Mouse (Mus musculus): ENCODE measurements around the gene Hist1h1b. TPM values are rescaled to one million over a fixed set of nuclear protein-coding genes. Genes with fewer than 3 reads are reported as not detected.
"Not testable (repeated sequence)": the region's sequence is repeated elsewhere in the genome, so short reads cannot be mapped to it uniquely, and the experiment has no call there.

Gene Hist1h1b
- polyA plus RNA-seq, 2 experiments, result 8.2 to 19.7 TPM

GRCm38 (mm10) chr13:21783734-21784161, 3.3 kb upstream of the Hist1h1b start:
- H3K9ac ChIP-seq (replicated peaks), result peak overlapping the region; percentile 96
- ATAC-seq (ENCODE audit: insufficient read depth), result no peak
- H3K27me3 ChIP-seq (ENCODE audit: control insufficient read depth, insufficient read depth, low read length), result no peaks in the 10 kb centered on the region
- 3% methylated on average over 9 of the region's 9 CpGs for WGBS (ENCODE audit: insufficient replicate concordance)
- H3K9me3 ChIP-seq (ENCODE audit: control insufficient read depth, low read length), result no peaks in the 10 kb centered on the region
- H3K4me3 ChIP-seq (ENCODE audit: insufficient read depth in 1 of 2, low read depth in 2 of 2, low read length in 2 of 2), result peak overlapping the region; percentile 45 to 54
- H3K4me1 ChIP-seq (replicated peaks; ENCODE audit: control insufficient read depth in 2 of 2, insufficient read depth in 2 of 2, low read length in 1 of 2), result peaks cover 29 to 32% of the 10 kb centered on the region in 2 experiments
- peak overlapping the region; percentile 90 for H3K4me2 ChIP-seq (ENCODE audit: low read depth)
- H3K36me3 ChIP-seq (replicated peaks; ENCODE audit: control insufficient read depth, insufficient read depth, low read depth), result no peaks in the 10 kb centered on the region
- DNase-seq (ENCODE audit: low read depth in 3 of 3, low spot score in 3 of 3), result peak in 1 of 3 experiments; percentile 61
- peak overlapping the region; percentile 95 for H3K27ac ChIP-seq
- no peak for TF ChIP-seq CTCF (IDR thresholded peaks at IDR 0.05; ENCODE audit: low read depth)
- TF ChIP-seq EP300 (IDR thresholded peaks at IDR 0.05; ENCODE audit: low read depth), result no peak

DNA sequence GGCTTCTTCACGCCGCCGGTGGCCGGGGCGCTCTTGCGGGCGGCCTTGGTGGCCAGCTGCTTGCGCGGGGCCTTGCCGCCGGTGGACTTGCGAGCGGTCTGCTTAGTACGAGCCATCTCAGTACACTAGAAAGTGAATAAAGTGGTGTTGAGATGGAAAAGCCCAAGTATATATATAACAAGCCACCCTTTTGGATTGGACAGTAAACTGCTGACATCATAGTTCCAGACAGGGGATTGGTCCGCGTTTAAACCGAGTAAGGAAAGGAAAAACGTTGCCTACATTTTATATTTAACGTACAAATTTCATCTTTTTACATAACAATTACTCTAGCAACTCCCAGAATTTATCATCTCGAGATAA, 2.8 kb upstream of the Hist1h1b start, which contains the start of gene Hist1h3i:
Hist1h3i (minus strand) TSS at position 116 of the 363 bp plus-strand sequence.
- ATAC-seq (ENCODE audit: insufficient read depth) (peak; percentile 37), DNase-seq (ENCODE audit: low read depth in 3 of 3, low spot score in 3 of 3) (peak; percentile 89 to 92 (median 91))
- no peak for TF ChIP-seq CTCF (IDR thresholded peaks at IDR 0.05; ENCODE audit: low read depth)
- peak; percentile 70 for TF ChIP-seq EP300 (IDR thresholded peaks at IDR 0.05; ENCODE audit: low read depth)
- H3K27ac ChIP-seq, result peak within 1 kb of the TSS; percentile 97
- no peaks in the 10 kb centered on the region for H3K36me3 ChIP-seq (replicated peaks; ENCODE audit: control insufficient read depth, insufficient read depth, low read depth)
- peak within 1 kb of the TSS; percentile 96 for H3K9ac ChIP-seq (replicated peaks)
- peak within 1 kb of the TSS; percentile 90 for H3K4me2 ChIP-seq (ENCODE audit: low read depth)
- no peaks in the 10 kb centered on the region for H3K27me3 ChIP-seq (ENCODE audit: control insufficient read depth, insufficient read depth, low read length)
- H3K9me3 ChIP-seq (ENCODE audit: control insufficient read depth, low read length), result no peaks in the 10 kb centered on the region
- peak within 1 kb of the TSS; percentile 56 to 60 for H3K4me3 ChIP-seq (ENCODE audit: insufficient read depth in 1 of 2, low read depth in 2 of 2, low read length in 2 of 2)
- 0% methylated on average over 13 of the region's 20 CpGs for WGBS (ENCODE audit: insufficient replicate concordance)
- peaks cover 25 to 29% of the 10 kb centered on the region in 2 experiments for H3K4me1 ChIP-seq (replicated peaks; ENCODE audit: control insufficient read depth in 2 of 2, insufficient read depth in 2 of 2, low read length in 1 of 2)

DNA sequence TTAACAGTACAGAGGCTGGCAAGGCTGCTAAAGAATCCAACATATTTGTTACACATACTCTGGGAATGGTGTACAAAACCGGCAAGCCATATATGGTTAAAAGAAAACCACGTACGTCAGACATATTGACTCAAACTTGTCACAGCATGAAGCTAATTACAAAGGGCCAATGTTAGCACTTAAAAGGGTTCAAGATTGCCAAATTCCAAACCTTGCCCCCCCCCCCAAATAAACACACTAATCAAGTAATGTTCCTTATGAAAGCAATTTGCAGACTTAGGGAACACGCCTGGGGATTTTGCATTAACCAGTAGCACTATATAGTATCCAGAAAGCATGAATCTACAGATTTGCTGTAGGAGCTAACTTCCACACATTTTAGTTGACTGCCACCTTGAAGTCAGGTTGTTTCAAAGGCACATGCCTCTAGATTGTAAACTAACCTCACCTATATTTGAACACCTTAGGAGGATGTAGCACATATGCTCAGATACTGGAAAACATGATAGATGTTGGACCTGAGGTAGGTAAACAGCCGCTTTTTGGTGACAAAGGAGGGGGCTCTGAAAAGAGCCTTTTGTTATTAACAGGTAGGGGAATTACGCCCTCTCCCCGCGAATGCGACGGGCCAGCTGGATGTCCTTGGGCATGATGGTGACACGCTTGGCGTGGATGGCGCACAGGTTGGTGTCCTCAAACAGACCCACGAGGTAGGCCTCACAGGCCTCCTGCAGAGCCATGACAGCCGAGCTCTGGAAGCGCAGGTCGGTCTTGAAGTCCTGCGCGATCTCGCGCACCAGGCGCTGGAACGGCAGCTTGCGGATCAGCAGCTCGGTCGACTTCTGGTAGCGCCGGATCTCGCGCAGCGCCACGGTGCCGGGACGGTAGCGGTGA, 2.2 kb upstream of the Hist1h1b start:
- peak; percentile 4 for ATAC-seq (ENCODE audit: insufficient read depth)
- H3K9me3 ChIP-seq (ENCODE audit: control insufficient read depth, low read length); H3K27me3 ChIP-seq (ENCODE audit: control insufficient read depth, insufficient read depth, low read length); H3K36me3 ChIP-seq (replicated peaks; ENCODE audit: control insufficient read depth, insufficient read depth, low read depth): not testable (repeated sequence)
- H3K4me1 ChIP-seq (replicated peaks; ENCODE audit: control insufficient read depth in 2 of 2, insufficient read depth in 2 of 2, low read length in 1 of 2), result peaks cover 25 to 29% of the 10 kb centered on the region in 2 experiments
- peak overlapping the region; percentile 96 for H3K9ac ChIP-seq (replicated peaks)
- WGBS (ENCODE audit: insufficient replicate concordance), result under 1% methylated on average over 11 of the region's 35 CpGs
- peak overlapping the region; percentile 56 to 60 for H3K4me3 ChIP-seq (ENCODE audit: insufficient read depth in 1 of 2, low read depth in 2 of 2, low read length in 2 of 2)
- TF ChIP-seq EP300 (IDR thresholded peaks at IDR 0.05; ENCODE audit: low read depth), result peak; percentile 48
- H3K27ac ChIP-seq, result peak overlapping the region; percentile 97
- peak; percentile 60 to 74 (median 61) for DNase-seq (ENCODE audit: low read depth in 3 of 3, low spot score in 3 of 3)
- H3K4me2 ChIP-seq (ENCODE audit: low read depth), result peak overlapping the region; percentile 90

DNA sequence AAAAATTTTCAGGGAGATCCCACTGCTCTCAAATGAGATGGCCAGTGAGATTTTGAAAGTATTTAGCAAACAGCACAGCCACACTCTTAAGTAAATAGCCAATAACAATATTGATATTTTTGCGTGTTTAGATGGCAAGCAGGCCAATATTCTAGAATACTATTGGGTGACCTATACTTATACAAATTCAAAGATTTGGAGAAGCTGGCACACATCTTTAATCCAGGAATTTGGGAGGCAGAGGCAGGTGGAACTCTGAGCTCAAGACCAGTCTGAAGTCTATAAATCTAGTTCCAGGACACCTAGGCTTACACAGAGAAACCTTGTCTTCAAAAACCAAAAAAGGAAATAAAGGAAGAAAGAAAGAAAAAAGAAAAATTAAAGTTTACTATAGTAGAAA, 1.2 kb upstream of the Hist1h1b start:
- Histone ChIP-seq H3K27ac (peak overlapping the region; percentile 97), H3K4me1 (replicated peaks; ENCODE audit: control insufficient read depth in 2 of 2, insufficient read depth in 2 of 2, low read length in 1 of 2) (peaks cover 33 to 35% of the 10 kb centered on the region in 2 experiments), H3K36me3 (replicated peaks; ENCODE audit: control insufficient read depth, insufficient read depth, low read depth) (no peaks in the 10 kb centered on the region), H3K9ac (replicated peaks) (peak overlapping the region; percentile 77), H3K4me2 (ENCODE audit: low read depth) (peak overlapping the region; percentile 90), H3K27me3 (ENCODE audit: control insufficient read depth, insufficient read depth, low read length) (no peaks in the 10 kb centered on the region), H3K9me3 (ENCODE audit: control insufficient read depth, low read length) (no peaks in the 10 kb centered on the region), H3K4me3 (ENCODE audit: insufficient read depth in 1 of 2, low read depth in 2 of 2, low read length in 2 of 2) (peak overlapping the region in 1 of 2 experiments; percentile 36; a peak in 3 of 4 replicates)
- ATAC-seq (ENCODE audit: insufficient read depth), result no peak
- TF ChIP-seq CTCF (IDR thresholded peaks at IDR 0.05; ENCODE audit: low read depth) (no peak), EP300 (IDR thresholded peaks at IDR 0.05; ENCODE audit: low read depth) (no peak)
- DNase-seq (ENCODE audit: low read depth in 3 of 3, low spot score in 3 of 3), result no peak
- WGBS (ENCODE audit: insufficient replicate concordance), result 83% methylated on average over 1 of the region's 1 CpGs

DNA sequence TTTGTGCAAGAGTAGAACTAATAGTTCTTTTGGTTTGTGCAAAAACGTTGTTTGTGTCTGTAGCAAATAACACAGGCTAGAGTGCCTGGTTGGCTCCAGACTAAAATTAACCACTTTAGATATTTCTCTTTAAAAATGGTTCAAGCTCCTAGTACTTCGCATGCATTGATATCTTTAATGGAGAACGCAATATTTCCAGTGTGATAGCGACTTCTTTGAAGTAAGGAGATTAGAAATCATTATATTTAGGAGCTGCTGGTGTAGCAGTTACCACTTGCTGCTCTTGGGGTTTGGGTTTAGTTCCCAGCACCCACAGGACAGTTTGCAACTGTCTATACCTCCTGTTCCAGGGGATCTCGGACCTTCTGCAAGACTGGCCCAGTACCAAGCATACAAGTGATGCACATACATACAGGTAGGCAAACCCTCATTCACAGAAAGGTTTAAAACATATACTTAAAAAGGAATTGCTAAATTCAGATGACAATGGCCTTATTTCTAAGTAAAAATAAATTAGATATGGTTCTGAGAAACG, 663 bp upstream of the Hist1h1b start:
- H3K4me1 ChIP-seq (replicated peaks; ENCODE audit: control insufficient read depth in 2 of 2, insufficient read depth in 2 of 2, low read length in 1 of 2), result peaks cover 38 to 40% of the 10 kb centered on the region in 2 experiments
- H3K4me2 ChIP-seq (ENCODE audit: low read depth), result peak overlapping the region; percentile 90
- ATAC-seq (ENCODE audit: insufficient read depth) (no peak), DNase-seq (ENCODE audit: low read depth in 3 of 3, low spot score in 3 of 3) (peak in 1 of 3 experiments; percentile 43)
- peak overlapping the region; percentile 98 for H3K9ac ChIP-seq (replicated peaks)
- WGBS (ENCODE audit: insufficient replicate concordance), result 33% methylated on average over 6 of the region's 6 CpGs
- TF ChIP-seq CTCF (IDR thresholded peaks at IDR 0.05; ENCODE audit: low read depth) (no peak), EP300 (IDR thresholded peaks at IDR 0.05; ENCODE audit: low read depth) (no peak)
- H3K9me3 ChIP-seq (ENCODE audit: control insufficient read depth, low read length), result no peaks in the 10 kb centered on the region
- H3K27me3 ChIP-seq (ENCODE audit: control insufficient read depth, insufficient read depth, low read length), result no peaks in the 10 kb centered on the region
- H3K27ac ChIP-seq, result peak overlapping the region; percentile 97
- no peaks in the 10 kb centered on the region for H3K36me3 ChIP-seq (replicated peaks; ENCODE audit: control insufficient read depth, insufficient read depth, low read depth)
- peak overlapping the region; percentile 11 to 72; a peak in 3 of 4 replicates for H3K4me3 ChIP-seq (ENCODE audit: insufficient read depth in 1 of 2, low read depth in 2 of 2, low read length in 2 of 2)
